Mouse (Mus musculus) T-helper 2 cell (primary cell): ENCODE measurements around the gene Plcb4.

Experiments used
- in situ Hi-C: fragments of 300-600 bp; cut with MboI, MseI; formaldehyde crosslinking; loops from one replicate; pipeline ENCODE4 v1.15.1; 2025; ENCODE audit warnings: high pct_unique_total_duplicates

Plcb4 gene

GRCm38 (mm10) chr2:135886081-135886679, 227.4 kb downstream of the Plcb4 start:
- in situ Hi-C loops, result loop anchor here (25.0 kb wide), 1 partner anchor 224 kb away; the partner anchor contains the start of gene Plcb4

GRCm38 (mm10) chr2:135887805-135888204, 229.0 kb downstream of the Plcb4 start:
- in situ Hi-C loops, result loop anchor here (25.0 kb wide), 1 partner anchor 226 kb away; the partner anchor contains the start of gene Plcb4

- in situ Hi-C loops, result loop anchor here (25.0 kb wide), 1 partner anchor 226 kb away; the partner anchor contains the start of gene Plcb4
Measured at GRCm38 (mm10) chr2:135888206-135888605, 229.4 kb downstream of the Plcb4 start.

- in situ Hi-C loops, result loop anchor here (25.0 kb wide), 1 partner anchor 226 kb away; the partner anchor contains the start of gene Plcb4
Measured at GRCm38 (mm10) chr2:135888767-135889166, 230.0 kb downstream of the Plcb4 start.

- in situ Hi-C loops, result loop anchor here (5.0 to 25.0 kb wide), 2 partner anchors 57 to 228 kb away; partner anchors contain the start of gene Plcb4
Measured at GRCm38 (mm10) chr2:135890083-135890482, 231.3 kb downstream of the Plcb4 start.

GRCm38 (mm10) chr2:135891097-135891496, 232.3 kb downstream of the Plcb4 start:
- in situ Hi-C loops, result loop anchor here (5.0 to 25.0 kb wide), 2 partner anchors 56 to 229 kb away; partner anchors contain the start of gene Plcb4

- in situ Hi-C loops, result loop anchor here (5.0 to 25.0 kb wide), 2 partner anchors 56 to 229 kb away; partner anchors contain the start of gene Plcb4
Measured at GRCm38 (mm10) chr2:135891686-135892085, 232.9 kb downstream of the Plcb4 start.

GRCm38 (mm10) chr2:135894582-135894981, 235.8 kb downstream of the Plcb4 start:
- in situ Hi-C loops, result loop anchor here (5.0 to 25.0 kb wide), 2 partner anchors 53 to 232 kb away; partner anchors contain the start of gene Plcb4

- in situ Hi-C loops, result loop anchor here (25.0 kb wide), 1 partner anchor 236 kb away; the partner anchor contains the start of gene Plcb4
Measured at GRCm38 (mm10) chr2:135898025-135898424, 239.2 kb downstream of the Plcb4 start.

- in situ Hi-C loops, result loop anchor here (25.0 kb wide), 1 partner anchor 238 kb away; the partner anchor contains the start of gene Plcb4
Measured at GRCm38 (mm10) chr2:135899931-135900330, 241.1 kb downstream of the Plcb4 start.

- in situ Hi-C loops, result no loop called here
Measured at GRCm38 (mm10) chr2:135901015-135901414, 242.2 kb downstream of the Plcb4 start.

GRCm38 (mm10) chr2:135904262-135904661, 245.5 kb downstream of the Plcb4 start:
- in situ Hi-C loops, result no loop called here

- in situ Hi-C loops, result no loop called here
Measured at GRCm38 (mm10) chr2:135904791-135905190, 246.0 kb downstream of the Plcb4 start.

GRCm38 (mm10) chr2:135914343-135915261, 255.8 kb downstream of the Plcb4 start:
- in situ Hi-C loops, result no loop called here

GRCm38 (mm10) chr2:135915928-135916327, 257.1 kb downstream of the Plcb4 start:
- in situ Hi-C loops, result no loop called here

GRCm38 (mm10) chr2:135917000-135917399, 258.2 kb downstream of the Plcb4 start:
- in situ Hi-C loops, result no loop called here

GRCm38 (mm10) chr2:135918116-135918515, 259.3 kb downstream of the Plcb4 start:
- in situ Hi-C loops, result no loop called here

GRCm38 (mm10) chr2:135919641-135920040, 260.8 kb downstream of the Plcb4 start:
- in situ Hi-C loops, result no loop called here

GRCm38 (mm10) chr2:135926660-135927343, 268.0 kb downstream of the Plcb4 start:
- in situ Hi-C loops, result no loop called here

GRCm38 (mm10) chr2:135929021-135929720, 270.4 kb downstream of the Plcb4 start:
- in situ Hi-C loops, result no loop called here

- in situ Hi-C loops, result no loop called here
Measured at GRCm38 (mm10) chr2:135930696-135931095, 271.9 kb downstream of the Plcb4 start.
